Mouse (Mus musculus) adrenal gland, adult 8-10 months (tissue): ENCODE measurements at regions not wholly inside any gene's neighbourhood (a gene's known extent, or its start where the extent isn't known, plus 50 kb on each side); places are given as distances from the start of the nearest gene placed in this dataset.

Experiments used
- DNase-seq: peaks from one replicate; pipeline ENCODE4 v3.0.0; 2022

DNA sequence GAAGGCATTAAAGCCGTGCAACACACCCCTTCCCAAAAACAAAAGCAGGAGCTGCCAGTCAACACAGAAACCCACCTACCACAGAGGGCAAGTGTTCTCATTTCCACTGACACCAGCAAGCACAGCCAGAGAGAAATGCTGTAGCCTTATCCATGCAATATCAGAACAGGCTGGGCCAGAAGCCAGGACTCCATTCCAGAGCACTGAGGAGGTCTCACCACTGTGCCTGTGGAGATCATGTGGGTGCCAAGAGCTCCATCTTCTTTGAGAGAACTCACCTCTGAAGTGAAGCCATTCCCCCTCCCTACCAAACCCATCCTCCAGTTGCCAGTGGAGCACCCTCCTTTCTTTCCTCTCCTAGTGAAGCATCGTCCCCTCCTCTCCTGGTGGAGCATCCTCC lies 270.7 kb upstream of the Hs6st1 start:
- DNase-seq, result no peak

DNA sequence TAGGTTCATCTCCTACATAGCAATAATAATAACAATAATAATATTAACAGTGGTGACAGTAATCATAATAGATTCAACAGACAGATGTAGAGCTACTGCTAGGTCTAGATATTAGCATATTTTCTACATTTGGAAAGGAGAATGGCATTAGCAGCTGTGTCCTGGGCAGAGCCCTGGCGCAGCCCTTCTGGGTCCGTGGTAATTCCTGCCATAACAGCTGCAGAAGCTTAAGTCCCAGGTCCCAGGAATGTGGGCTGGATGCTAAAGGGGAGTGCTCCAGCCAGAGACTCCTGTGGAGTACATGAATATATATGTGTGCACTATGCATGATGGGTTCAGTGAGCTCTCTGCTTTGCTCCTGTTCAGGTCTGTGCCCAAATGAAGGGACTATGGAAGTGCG lies 262.7 kb upstream of the Hs6st1 start:
- DNase-seq, result no peak

DNA sequence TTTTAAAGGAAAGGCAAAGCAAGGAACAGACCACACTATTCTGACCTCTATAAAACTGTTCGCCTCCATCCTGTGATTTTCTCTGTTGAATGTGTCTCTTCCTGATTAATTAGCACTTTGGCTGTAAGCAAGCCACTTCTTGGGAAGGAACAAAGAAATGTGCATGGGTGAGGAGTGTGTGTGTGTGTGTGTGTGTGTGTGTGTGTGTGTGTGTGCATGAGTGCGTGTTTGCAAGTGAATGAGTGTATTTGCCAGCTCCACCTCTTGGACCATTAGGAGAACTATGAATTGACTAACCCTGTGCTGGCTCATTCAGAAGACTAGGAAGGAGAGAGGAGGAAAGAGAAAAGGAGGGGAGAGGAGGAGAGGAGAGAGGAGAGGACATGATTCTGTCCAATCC lies 261.9 kb upstream of the Hs6st1 start:
- no peak for DNase-seq

DNA sequence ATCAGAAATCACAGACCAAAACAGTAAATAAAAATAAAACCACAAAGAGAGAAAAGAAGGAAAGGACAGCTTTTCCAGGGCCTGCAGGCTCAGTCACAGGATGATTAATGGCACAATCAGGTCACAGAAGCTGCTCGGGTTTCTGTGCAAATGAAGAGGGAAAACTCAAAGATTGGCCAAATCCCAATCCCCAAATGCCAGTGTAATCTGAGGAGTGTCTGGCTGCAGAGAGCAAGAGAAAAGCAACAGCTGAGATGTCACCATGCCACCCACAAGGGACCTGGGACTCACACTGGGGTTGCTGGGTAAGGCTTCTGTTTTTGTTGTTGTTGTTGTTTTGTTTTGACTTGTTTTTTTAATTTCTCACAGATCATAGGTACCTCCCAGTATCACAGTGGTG lies 261.5 kb upstream of the Hs6st1 start:
- no peak for DNase-seq

- DNase-seq, result no peak
Observed at GRCm38 (mm10) chr1:35808894-35809293, 259.3 kb upstream of the Hs6st1 start.

- DNase-seq, result no peak
Observed at GRCm38 (mm10) chr1:35809341-35809740, 258.9 kb upstream of the Hs6st1 start.

GRCm38 (mm10) chr1:35810571-35811342 lies 257.4 kb upstream of the Hs6st1 start:
- no peak for DNase-seq

DNA sequence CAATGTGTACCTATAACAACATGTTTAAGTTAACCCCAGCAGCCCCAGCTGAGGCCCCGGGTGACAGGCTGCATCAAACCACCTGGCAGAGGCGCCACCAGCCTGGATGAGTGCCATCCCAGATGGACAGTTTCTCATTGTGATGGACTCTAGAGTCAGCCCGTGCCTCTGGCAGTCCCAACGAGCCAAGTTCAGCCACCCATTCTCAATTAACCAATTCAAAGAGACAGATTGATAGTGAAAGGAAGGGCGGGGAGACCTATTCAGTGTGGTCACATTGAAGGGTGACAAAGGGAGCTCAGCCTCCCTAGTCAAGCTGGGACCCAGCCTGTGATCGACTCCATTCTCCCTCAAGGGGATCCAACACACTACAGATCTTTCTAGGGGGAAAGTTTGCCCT lies 256.8 kb upstream of the Hs6st1 start:
- no peak for DNase-seq

GRCm38 (mm10) chr1:35811795-35812194 lies 256.4 kb upstream of the Hs6st1 start:
- DNase-seq, result no peak

DNA sequence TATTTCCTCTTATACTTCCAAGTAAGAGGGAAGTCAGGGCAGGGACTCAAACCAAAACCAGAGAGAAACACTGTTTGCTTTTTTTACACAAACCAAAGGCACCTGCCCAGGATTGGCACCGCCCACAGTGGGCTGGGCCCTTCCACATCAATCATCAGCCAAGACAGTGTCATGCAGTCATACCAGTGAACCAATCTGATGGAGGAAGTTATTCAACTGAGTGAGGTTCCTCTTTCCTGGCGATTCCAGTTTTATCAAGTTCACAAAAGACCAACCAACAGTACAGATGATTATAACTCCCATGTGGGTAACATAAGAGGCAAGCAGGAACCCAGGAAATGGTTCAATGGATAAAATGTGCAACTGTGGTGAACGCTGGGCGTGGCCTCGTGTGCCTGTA lies 254.6 kb upstream of the Hs6st1 start:
- no peak for DNase-seq

DNA sequence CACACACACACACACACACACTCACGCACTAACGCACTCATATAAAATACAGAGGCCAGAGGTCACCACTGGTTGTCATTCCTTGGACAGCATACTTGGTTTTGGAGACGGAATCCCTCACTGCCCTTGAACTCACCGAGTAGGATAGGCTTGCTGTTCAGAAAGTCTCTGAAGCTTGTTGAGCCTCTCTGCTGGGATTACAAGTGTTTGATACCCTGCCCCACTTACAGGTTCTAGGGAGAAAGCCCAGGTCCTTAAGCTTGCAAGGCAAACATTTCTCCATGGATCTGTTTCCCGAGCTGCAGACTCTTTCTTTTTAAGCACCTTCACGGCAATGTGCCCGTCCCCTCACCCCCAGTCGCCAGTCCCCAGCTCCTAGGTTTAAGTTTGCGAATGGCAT lies 254.0 kb upstream of the Hs6st1 start:
- DNase-seq, result no peak

GRCm38 (mm10) chr1:35814751-35815150 lies 253.4 kb upstream of the Hs6st1 start:
- DNase-seq, result no peak

- no peak for DNase-seq
Observed at GRCm38 (mm10) chr1:35821791-35822190, 246.4 kb upstream of the Hs6st1 start.

GRCm38 (mm10) chr1:35822376-35823202 lies 245.6 kb upstream of the Hs6st1 start:
- no peak for DNase-seq

GRCm38 (mm10) chr1:35823496-35823895 lies 244.7 kb upstream of the Hs6st1 start:
- no peak for DNase-seq

DNA sequence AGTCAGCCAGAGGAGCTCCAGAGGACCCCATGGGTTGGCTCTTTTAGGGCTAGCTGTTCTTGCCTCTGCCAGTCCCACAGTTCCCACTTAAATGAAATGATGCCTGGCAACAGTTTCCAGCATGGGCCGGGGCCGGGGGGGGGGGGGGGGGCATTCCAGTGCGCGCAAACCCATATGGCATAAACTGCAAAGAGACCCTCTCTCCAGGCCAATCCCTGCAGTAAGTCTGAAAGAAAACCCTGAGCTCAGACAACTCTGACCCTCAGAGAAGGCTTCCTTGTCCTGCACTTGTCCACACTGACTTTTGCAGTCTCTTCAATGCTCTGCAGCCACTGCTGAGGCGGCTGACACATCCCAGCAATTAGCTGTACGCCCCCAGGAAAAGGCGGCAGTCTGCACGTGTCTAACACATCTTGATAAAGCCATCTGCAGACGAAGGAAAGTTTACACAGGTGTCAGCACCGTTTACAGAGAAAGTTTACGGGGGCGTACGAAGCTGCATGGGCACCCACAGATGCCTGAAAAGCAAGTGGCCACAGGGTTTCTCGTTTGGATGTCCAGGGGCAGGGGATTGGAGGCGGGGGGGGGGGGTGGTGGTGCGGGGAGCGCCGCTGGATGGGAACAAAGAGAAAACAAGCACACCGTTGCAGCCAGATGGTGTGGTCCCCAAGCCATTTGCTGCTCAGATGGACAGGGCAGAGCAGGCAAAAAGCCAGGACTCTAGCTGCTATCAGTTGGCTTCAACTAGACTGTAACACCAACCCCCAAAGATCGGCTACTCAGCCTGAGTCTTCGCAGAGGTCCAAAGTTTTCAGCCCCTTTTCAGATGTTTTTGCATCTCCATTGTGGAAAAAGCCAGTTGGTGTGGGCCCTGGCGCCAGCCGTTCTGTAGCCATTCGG lies 244.0 kb upstream of the Hs6st1 start:
- DNase-seq, result no peak

DNA sequence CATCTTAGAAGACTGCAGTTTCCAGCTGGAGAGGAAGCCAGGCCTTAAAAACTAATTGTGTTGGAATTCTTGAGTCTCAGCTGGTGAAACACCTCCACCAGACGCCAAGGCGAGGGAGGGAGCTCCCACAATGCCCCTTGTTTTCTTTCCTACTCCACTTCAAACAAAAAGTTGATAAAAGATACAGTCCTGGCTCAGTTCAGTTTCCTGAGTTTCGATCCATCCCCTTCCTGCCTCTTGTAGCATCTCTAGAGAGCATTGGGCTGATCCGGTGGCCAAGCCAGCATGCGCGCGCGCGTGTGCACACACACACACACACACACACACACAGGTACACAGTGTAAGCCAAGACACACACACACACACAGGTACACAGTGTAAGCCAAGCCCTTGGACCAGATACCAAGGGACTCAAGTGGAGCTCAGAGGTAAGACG lies 242.7 kb upstream of the Hs6st1 start:
- DNase-seq, result no peak

DNA sequence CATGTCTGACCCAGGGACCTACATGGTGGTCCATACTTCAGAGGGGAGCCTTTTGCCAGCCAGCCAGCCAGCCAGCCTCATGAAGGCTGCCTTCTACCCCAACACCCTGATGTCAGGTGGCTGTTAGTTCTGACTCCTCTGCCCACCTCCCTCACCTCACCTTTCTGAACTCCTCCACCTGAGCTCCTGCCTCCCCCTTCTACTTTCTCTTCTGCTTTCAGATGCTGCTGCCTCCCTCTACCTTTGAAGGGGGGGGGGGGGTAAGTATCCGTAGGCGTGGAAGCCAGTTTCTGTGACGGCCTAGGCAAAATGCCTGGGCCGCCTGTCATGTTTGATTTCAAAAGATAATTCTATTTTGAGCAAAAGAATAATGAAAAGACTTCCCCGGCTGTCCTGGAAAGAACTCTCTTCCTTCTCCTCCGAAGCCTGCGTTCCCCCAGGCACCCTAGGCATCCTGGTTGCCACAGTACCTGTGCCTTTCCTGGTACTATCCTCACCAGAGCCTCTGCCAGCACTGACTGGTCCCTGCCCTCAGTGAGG lies 241.6 kb upstream of the Hs6st1 start:
- DNase-seq, result no peak

- DNase-seq, result no peak
Observed at GRCm38 (mm10) chr1:35827471-35827870, 240.7 kb upstream of the Hs6st1 start.

DNA sequence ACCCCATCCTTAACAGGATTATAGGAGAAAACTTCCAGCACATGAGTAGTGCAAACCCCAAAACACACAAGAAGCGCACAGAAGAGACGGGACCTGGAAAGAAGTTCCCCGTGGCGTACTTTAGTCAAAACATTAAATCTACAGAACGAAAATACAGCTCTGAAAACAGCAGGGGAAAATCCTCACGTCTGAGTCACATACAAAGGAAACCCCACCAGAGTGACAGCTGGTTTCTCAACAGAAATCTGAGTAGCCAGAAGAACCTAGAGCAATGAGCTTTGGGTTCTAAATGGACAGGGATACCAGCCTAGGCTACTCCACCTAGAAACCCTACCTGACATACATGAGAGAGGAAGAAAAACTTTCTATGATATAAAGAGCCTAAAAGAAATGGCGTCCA lies 234.0 kb upstream of the Hs6st1 start:
- no peak for DNase-seq

DNA sequence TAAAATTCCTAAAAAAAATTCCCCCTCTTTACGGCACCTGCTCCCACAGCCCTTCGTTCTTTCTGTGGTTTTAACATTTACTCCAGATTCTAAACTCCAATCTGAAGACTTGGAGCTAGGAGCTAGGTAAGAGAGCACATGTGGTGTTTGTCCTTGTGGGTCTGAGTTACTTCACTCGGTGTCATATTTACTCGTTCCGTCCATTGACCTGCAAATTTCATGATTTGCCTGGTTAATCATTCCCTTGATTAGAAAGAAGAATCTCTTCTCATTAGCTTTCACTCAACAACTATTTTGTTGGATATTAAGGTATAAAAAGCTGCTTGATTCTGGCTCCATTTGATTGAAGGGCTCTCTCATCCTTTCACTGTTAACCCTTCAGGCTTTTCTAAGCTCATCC lies 231.6 kb upstream of the Hs6st1 start:
- DNase-seq, result no peak

DNA sequence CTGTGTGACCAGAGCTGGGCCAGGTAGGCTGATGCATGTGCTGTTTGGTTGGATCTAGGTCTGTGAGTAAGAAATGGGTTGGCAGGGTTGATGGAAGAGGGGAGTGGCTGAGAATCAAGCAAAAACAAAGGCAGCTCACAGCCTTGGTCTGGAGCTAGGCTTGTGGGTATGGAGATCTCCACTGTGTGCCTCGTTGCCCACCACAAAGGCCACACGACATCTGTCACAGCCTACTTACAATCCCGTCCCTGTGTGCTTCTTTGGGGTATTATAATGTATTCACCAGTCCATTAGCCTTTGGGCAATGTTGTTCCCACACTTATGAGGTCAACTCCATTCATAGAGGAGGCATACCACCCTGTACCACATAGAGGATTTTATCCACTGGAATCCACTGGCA lies 229.6 kb upstream of the Hs6st1 start:
- DNase-seq, result no peak

GRCm38 (mm10) chr1:35839446-35839845 lies 228.8 kb upstream of the Hs6st1 start:
- DNase-seq, result no peak
